Mouse (Mus musculus): ENCODE results near the gene Celf2.

GRCm38 (mm10) chr2:6540825-6541224, 968.5 kb downstream of the Celf2 start:
- no peak for TF ChIP-seq CTCF (IDR thresholded peaks at IDR 0.05; ENCODE audit: control insufficient read depth, insufficient read depth, insufficient replicate concordance, low read depth, low read length)
- TF ChIP-seq POLR2A (IDR thresholded peaks at IDR 0.05; ENCODE audit: control insufficient read depth, low read depth, low read length) = no peak
